Mouse (Mus musculus) thymus, adult 2 months (tissue): ENCODE results near the gene Zswim1.

Experiments used
- CTCF ChIP-seq: fragments of 200-500 bp; IDR thresholded peaks from 2 replicates; pipeline ENCODE4 v1.5.1; 2012; ENCODE audit warnings: mild to moderate bottlenecking, control low read depth, low read length, moderate library complexity, borderline replicate concordance; ENCODE audit not compliant: control insufficient read depth, poor library complexity, insufficient read depth; ENCODE audit errors: extremely low read depth
- POLR2A ChIP-seq: fragments of 200-500 bp; IDR thresholded peaks from 2 replicates; pipeline ENCODE4 v1.6.1; 2012; ENCODE audit warnings: mild to moderate bottlenecking, low read length, control low read depth, moderate library complexity; ENCODE audit not compliant: control insufficient read depth, poor library complexity, insufficient read depth; ENCODE audit errors: extremely low read depth

DNA sequence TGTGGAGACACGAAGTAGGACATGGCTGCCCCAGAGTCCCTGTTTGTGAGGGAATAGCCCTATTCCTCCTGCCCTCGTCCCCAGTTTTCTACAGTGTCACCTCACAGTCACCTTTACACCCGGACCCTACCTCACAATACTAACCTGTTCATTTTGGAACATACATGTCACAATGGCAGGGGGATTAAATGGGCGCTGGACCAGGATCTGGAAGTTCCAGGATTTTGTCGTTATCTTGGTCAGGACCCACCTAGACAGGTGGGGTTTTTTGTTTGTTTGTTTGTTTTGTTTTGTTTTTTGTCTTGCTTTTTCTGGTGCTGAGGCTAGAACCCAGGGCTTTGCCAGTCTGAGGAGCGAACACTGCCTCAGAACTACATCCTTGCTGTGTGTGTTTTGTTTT is 6.0 kb downstream of the Zswim1 start, which contains the start of gene Spata25:
- TF ChIP-seq CTCF = no peak
- no peak for TF ChIP-seq POLR2A
